Mouse (Mus musculus) adrenal gland, postnatal 14 days (tissue): ENCODE results near the gene Arap2. TPM values are rescaled to one million over a fixed set of nuclear protein-coding genes. Genes with fewer than 3 reads are reported as not detected.
"Not testable (repeated sequence)": the region's sequence is repeated elsewhere in the genome, so short reads cannot be mapped to it uniquely, and the experiment has no call there.

Experiments
- DNase-seq: peaks from one replicate; pipeline ENCODE4 v3.0.0; 2021; ENCODE audit warnings: mixed read lengths
- total RNA-seq: library from RNA; stranded (reverse); gene quantifications from 2 replicates; pipeline ENCODE4 v1.2.3, GENCODE M21; 2021

Gene Arap2
- total RNA-seq, 1 experiment from 2014 or later, result 6.1 TPM

- DNase-seq, result peak; percentile 38
Measured at GRCm38 (mm10) chr5:62739451-62740415, 26.2 kb downstream of the Arap2 start.

GRCm38 (mm10) chr5:62730573-62730972, 35.4 kb downstream of the Arap2 start:
- not testable (repeated sequence) for DNase-seq

DNA sequence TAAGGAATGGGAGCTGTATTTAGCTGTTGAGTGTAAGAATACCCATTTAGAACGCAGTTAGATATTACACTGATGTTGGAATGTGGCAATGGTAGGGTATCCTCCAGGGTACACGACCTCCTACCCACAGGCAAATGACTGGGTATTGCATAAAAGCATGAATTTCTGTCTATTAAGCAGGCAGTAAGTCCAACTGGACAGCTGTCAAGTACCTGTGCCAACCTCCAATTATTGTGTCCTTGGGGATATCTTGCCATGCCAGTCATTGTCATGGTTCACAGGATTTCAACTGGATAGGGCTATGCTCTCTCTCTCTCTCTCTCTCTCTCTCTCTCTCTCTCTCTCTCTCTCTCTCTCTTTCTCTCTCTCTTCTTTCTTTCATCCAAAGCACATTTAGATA, 40.4 kb downstream of the Arap2 start:
- peak; percentile 36 for DNase-seq

DNA sequence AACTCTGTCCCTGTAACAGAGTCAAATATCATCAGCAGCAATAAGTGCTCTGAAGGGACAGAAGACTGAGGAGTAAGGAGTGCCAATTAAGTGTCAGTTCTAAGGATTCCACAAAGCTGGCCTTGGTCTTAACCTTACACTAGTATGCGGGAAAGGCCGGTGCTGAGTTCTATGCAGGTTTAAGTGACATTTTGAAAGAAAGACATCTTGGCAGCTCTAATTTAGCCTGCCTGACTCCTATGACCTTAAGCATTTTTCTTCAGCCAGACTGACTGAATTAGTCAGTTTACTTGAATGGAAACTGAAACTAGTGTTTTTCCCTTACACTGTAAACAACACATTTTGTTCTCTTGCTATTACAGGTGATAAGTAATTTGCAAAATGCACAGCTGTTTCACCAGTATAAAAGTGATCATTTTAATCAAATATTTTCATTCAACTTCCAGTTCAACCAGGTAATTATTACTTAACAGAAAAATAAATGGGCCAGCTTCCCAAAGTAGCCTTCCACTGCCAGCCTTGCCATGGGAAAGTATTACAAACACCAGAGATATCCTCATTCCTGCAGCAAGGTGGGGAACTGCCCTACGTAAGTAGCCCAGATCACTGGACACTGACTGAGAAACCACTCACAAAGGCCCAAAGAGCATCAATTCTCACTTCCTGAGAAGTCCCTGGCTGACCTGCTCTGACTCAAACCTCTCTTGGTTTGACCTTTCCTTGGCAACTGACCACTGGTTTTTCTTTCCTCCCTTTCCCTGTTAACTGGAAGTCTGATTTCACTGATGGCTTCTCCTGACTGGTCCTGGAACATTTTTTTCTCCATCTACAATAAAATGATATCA, 42.5 kb downstream of the Arap2 start:
- no peak for DNase-seq

DNA sequence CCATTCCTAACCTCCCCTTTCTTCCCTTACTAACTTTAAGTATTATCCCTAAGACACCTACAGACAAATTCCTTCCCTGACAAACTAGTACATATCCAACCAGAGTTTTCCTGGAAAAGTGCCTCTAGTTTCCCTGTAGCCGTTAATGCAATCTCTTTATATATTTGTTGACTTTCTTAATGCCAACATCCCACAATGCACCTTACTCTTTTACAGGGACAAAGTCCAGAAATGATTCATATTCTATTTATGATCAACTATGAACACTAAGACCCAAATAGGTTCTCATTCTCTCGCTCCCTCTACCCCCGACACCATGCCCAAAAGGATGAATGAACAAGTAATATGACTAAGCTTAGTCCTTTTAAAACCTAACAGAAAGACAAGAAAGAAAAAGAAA, 49.5 kb downstream of the Arap2 start:
- DNase-seq, result no peak

DNA sequence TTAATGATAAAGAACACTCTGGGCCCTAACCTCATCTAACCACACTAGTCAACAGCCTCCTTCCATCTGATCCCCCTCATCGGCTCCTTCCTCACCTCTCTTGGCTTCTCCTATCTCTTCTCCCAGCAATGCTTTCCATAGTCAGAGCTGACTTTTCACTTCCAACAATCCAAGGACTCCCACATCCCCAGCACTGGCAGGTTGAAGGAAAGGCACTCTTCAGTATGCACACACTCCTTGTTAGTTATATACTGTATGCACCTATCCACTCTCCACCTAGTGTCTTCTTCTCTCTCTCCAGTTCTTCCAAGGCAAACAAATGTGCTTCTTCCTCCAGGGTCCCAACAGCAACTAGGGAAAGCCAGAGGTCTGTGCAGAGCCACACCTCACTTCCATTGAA, 50.0 kb downstream of the Arap2 start:
- no peak for DNase-seq

DNA sequence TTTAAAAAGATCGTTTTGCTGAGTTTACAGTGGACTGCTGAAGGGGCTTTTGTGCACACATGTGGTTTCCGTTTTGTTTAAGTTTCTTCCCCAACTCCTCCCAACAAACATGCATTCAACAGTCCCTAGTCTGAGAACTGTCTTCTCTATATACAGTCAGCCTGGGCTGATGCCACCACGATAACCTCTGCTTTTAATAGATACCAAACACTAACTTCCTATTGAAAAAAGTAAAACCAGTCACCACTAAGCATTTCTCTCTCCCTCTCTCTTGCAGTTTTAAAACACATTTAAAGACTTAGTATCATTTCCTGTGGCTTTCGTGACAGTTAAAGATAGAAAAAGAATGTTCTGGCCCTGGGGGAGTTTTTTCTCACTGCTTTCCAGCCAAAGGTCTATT, 50.5 kb downstream of the Arap2 start:
- DNase-seq, result no peak

- DNase-seq, result no peak
Measured at GRCm38 (mm10) chr5:62710955-62711354, 55.0 kb downstream of the Arap2 start.

DNA sequence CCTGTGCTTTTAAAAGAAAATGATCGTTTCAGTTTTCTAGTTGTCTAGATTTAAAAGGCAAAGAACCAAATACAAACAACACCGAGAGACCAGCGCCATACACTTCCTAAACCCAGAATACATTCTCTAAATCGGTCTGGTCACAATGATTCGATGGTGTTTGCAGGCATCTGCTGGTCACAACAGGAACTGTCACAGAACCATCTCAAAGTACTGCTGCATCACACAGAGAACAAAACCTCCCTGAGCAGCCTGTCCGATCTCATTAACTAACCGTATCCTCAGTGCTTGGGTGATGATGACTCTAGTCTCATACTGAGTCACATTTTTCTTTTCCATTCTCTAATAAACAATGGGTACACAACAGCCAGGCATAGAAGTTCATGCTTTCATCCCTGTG, 59.1 kb downstream of the Arap2 start:
- DNase-seq, result peak; percentile 7

- DNase-seq, result no peak
Measured at GRCm38 (mm10) chr5:62689965-62690364, 76.0 kb downstream of the Arap2 start.

- DNase-seq, result no peak
Measured at GRCm38 (mm10) chr5:62683751-62684150, 82.2 kb downstream of the Arap2 start.

- DNase-seq, result no peak
Measured at GRCm38 (mm10) chr5:62683207-62683606, 82.8 kb downstream of the Arap2 start.

GRCm38 (mm10) chr5:62677390-62677789, 88.6 kb downstream of the Arap2 start:
- no peak for DNase-seq

DNA sequence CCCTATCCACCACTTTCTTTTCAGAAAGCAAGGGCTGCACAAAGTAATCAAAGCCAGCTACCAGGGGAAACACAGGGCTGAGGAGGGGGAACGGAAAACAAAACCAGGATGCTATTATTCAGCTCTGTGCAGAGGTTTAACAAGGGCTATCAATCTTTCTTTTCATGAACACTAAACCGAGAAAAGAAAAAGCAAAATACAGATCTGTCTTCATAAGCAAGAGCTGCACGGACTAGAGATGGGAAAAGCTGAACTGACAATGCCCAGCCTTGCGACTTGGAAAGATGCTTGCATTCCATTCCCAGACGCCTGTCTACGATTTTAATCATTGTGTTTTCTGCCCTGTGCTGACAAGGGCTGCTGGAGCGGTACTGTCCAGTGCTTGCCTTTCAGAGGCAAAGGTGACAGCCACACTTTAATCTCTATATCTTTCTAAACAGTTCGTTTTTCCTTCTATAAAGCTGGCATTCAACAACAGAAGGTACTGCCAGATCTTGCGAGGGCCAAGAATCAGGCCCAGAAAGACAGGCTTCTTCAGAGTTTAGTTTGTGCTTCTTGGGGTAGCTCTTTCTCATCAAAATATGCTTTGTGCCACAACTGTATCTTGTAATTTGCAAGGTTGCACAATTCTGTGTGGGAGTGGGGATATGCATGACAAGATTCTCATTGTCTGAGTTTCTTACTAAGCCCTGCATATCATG, 93.1 kb downstream of the Arap2 start:
- DNase-seq, result no peak

GRCm38 (mm10) chr5:62665329-62665728, 100.6 kb downstream of the Arap2 start:
- DNase-seq, result no peak

DNA sequence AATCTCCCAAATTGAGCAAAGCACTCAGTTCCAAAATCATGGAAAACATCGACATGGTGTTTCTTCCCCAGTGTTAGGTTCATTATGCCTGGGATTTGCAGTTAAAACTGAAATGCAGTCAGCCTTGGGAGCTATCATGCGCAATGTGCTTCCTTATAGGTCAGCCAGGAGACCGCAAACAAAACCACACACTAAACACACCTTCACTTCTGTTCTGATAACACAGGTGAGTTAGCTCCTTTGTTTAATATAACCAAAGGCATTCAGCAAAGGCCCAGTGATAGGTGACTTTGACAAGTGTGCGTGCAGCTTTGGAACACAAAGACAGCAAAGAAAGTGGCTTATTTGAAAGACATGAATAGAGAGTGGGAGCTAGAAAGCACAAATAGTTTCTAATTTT, 101.1 kb downstream of the Arap2 start:
- DNase-seq, result no peak

DNA sequence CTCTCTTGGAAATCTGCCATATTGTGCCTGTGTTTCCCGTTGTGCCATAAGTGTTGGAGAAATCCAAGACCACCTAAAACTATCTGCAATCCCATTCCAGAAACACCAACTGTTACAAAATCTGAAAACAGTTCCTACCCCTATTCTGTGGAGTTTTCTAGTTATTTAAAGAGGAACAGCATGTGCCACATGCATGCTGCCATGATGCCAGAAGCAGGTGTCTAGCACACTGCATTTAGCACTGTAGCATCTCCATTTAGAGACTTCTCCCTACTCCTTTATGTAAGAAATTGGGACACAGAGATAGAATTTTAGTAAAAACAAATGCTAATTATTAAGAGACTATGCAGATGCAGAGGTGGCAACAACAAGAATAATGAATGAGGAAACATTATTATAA, 102.8 kb downstream of the Arap2 start:
- DNase-seq, result no peak

GRCm38 (mm10) chr5:62653924-62654323, 112.0 kb downstream of the Arap2 start:
- DNase-seq, result no peak

- no peak for DNase-seq
Measured at GRCm38 (mm10) chr5:62642330-62642729, 123.6 kb downstream of the Arap2 start.

GRCm38 (mm10) chr5:62640501-62640900, 125.5 kb downstream of the Arap2 start:
- no peak for DNase-seq

DNA sequence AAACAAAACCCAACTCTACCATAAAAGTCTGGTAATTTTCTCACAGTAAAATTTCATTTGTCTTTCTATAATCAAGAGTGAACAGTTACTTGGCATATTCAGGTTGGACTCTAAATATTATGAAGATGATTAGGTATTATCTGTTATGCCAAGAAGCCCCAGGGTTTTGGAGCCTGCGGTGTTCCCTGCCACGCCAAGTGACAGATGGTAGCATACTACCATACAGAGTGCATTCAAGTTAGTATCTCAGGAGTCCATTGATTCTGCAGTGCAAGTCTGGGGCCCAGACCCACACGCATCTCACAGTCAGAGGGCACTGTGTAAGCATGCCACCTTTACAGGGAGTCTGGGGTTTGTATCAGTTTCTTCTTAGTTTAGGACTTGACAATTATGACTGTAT, 129.6 kb downstream of the Arap2 start:
- DNase-seq, result no peak

GRCm38 (mm10) chr5:62628901-62629300, 137.1 kb downstream of the Arap2 start:
- no peak for DNase-seq
